Mouse (Mus musculus): ENCODE measurements around the gene Rps6kb2. TPM values are rescaled to one million over a fixed set of nuclear protein-coding genes. Genes with fewer than 3 reads are reported as not detected.
"Not testable (repeated sequence)": the region's sequence is repeated elsewhere in the genome, so short reads cannot be mapped to it uniquely, and the experiment has no call there.

Rps6kb2 gene
- polyA plus RNA-seq, 1 experiment from 2014 or later: 63.3 TPM

DNA sequence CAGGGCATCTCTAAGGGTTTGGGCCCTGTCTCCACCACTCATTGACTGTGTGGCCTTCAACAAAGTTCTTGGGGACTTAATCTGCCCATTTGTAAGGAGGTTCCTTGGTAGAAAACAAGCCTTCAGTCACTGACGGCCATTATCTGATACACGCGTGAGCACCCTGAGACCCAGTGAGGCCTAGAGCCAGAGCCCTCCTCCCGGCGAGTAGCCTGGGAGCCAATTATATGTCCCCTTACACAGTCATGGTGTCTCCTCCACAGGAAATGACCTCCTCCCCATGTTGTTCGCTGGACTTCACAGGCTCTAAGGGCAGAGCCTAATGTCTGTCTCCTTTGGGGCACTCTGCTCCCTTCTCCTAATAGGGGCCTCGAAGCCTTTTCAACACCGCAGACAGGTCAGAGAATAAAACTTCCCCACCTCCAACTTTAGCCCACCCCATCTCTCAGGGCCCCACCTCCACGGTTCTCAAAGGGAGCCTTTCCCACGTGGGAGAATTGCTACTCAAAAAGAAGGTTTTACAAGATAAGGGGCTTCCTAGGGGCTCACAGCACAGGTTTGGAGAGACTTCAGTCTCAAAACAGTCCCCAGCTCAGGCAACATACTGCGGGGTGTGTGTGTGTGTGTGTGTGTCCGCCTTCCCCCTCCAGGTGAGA lies 16.7 kb downstream of the Rps6kb2 start:
- H3K27me3 ChIP-seq: no peaks in the 10 kb centered on the region

GRCm38 (mm10) chr19:4145936-4146335 lies 17.2 kb downstream of the Rps6kb2 start:
- no peak overlapping the region for H3K4me2 ChIP-seq
- peaks cover 11% of the 10 kb centered on the region for H3K36me3 ChIP-seq
- H3K27ac ChIP-seq: no peak overlapping the region
- 0 out of 2 replicates have a peak, but pooled peaks cover 4% of the 10 kb centered on the region for H3K9me3 ChIP-seq
- 91% methylated on average over 5 of the region's 5 CpGs for WGBS
- H3K9ac ChIP-seq (replicated peaks): no peak overlapping the region
- no peak overlapping the region for H3K4me3 ChIP-seq (replicated peaks)
- H3K27me3 ChIP-seq: no peaks in the 10 kb centered on the region
- ATAC-seq (ENCODE audit: insufficient number of reproducible peaks, insufficient read depth, low FRiP score, low TSS enrichment, low read depth): no peak
- H3K4me1 ChIP-seq (replicated peaks): peaks cover 18% of the 10 kb centered on the region

More for the DNA sequence above, 16.7 kb downstream of the Rps6kb2 start:
- H3K27ac ChIP-seq: no peak overlapping the region
- H3K4me2 ChIP-seq: no peak overlapping the region
- H3K9ac ChIP-seq (replicated peaks): no peak overlapping the region
- ATAC-seq (ENCODE audit: insufficient number of reproducible peaks, insufficient read depth, low FRiP score, low TSS enrichment, low read depth): no peak
- peaks cover 17% of the 10 kb centered on the region for H3K36me3 ChIP-seq
- WGBS: 63% methylated on average over 12 of the region's 12 CpGs
- 0 out of 2 replicates have a peak, but pooled peaks cover 4% of the 10 kb centered on the region for H3K9me3 ChIP-seq
- H3K4me3 ChIP-seq (replicated peaks): no peak overlapping the region
- H3K4me1 ChIP-seq (replicated peaks): peaks cover 18% of the 10 kb centered on the region

DNA sequence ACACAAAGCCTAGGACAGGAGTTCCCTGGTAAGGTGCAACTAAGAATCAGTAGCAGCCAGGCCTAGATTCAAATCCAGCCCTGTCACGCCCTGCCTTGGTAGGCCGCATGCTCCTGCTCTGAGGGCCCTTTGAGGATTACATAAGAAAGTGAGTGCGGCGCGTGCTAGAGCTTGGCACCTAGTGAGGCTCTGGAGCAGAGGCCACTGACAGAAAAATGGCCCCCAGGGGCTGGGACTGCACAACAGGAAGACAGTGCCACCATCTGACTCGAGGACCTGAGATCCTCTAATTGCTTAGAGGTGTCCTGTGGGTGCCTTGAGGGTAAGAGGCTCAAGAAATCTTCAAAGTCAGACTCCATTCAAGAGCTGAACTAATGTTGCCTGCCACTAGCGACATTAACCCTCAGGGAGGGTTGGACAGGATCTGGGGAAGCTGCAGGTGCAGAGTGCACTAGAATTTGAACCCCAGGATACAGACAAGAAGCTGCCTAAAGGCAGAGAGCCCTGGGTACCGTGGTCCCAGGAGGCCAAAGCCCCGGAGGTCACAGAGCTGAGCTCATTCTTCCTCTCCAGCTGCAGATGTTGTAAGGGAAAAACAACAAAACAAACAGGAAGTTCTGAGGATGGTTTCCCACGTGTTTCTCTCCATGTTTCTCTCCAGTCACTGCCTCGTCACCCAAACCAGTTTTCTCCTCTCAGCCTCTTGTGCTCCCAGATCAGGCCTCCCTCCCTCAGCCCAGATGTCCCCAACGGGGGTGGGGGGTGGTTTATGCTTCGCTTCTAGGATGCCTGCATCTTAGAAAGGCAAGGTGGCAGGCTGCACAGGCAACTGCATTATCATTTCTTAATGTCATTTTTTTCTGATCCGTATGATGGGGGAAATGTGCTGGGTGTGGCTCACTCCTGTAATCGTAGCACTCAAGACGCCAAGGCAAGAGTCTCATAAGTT lies 18.3 kb downstream of the Rps6kb2 start:
- Histone ChIP-seq H3K27ac (no peak overlapping the region), H3K4me1 (replicated peaks) (peaks cover 17% of the 10 kb centered on the region), H3K4me2 (no peak overlapping the region), H3K36me3 (peaks cover under 1% of the 10 kb centered on the region; the same call in 1 of the 2 replicates), H3K9ac (replicated peaks) (no peak overlapping the region), H3K4me3 (replicated peaks) (no peak overlapping the region), H3K9me3 (0 out of 2 replicates have a peak, but pooled peaks cover 4% of the 10 kb centered on the region), H3K27me3 (no peaks in the 10 kb centered on the region)
- ATAC-seq (ENCODE audit: insufficient number of reproducible peaks, insufficient read depth, low FRiP score, low TSS enrichment, low read depth): no peak
- WGBS: 78% methylated on average over 16 of the region's 16 CpGs

DNA sequence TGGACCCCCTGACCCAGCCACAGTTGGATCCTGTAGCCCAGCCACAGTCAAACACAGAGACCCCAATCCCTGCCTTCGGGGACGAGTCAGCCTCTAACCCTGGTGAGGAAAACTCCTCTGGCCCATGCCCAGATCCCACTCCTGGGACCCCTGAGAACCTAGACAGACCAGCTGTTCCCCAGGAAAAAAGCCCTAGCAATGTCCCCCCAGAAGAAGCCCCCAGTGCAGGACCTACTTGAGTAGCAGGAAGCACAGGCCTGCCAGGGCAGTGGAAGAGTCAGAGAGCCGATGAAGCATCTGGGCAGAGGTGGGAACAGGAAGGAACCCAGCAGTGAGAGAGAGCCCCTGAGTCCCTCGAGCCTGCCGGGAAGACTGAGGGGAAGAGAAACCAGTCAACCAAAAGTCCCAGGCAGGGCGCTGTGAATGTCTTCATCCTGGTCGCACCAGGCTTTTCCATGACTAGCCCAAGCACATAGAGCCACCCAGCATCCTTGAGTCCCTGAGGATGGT lies 19.3 kb downstream of the Rps6kb2 start, which contains the start of gene Cabp4:
TSS of gene Cabp4 (minus strand) at position 275 of the 510 bp plus-strand sequence.
- 81% methylated on average over 7 of the region's 7 CpGs for WGBS
- no peaks in the 10 kb centered on the region for H3K36me3 ChIP-seq
- H3K9me3 ChIP-seq: 0 out of 2 replicates have a peak, but pooled peaks cover 4% of the 10 kb centered on the region
- ATAC-seq (ENCODE audit: insufficient number of reproducible peaks, insufficient read depth, low FRiP score, low TSS enrichment, low read depth): no peak
- no peak within 1 kb of the TSS for H3K9ac ChIP-seq (replicated peaks)
- peaks cover 7% of the 10 kb centered on the region; the same call in 1 of the 2 replicates for H3K4me1 ChIP-seq (replicated peaks)
- no peak within 1 kb of the TSS for H3K27ac ChIP-seq
- H3K4me2 ChIP-seq: no peak within 1 kb of the TSS
- H3K27me3 ChIP-seq: no peaks in the 10 kb centered on the region
- no peak within 1 kb of the TSS for H3K4me3 ChIP-seq (replicated peaks)

DNA sequence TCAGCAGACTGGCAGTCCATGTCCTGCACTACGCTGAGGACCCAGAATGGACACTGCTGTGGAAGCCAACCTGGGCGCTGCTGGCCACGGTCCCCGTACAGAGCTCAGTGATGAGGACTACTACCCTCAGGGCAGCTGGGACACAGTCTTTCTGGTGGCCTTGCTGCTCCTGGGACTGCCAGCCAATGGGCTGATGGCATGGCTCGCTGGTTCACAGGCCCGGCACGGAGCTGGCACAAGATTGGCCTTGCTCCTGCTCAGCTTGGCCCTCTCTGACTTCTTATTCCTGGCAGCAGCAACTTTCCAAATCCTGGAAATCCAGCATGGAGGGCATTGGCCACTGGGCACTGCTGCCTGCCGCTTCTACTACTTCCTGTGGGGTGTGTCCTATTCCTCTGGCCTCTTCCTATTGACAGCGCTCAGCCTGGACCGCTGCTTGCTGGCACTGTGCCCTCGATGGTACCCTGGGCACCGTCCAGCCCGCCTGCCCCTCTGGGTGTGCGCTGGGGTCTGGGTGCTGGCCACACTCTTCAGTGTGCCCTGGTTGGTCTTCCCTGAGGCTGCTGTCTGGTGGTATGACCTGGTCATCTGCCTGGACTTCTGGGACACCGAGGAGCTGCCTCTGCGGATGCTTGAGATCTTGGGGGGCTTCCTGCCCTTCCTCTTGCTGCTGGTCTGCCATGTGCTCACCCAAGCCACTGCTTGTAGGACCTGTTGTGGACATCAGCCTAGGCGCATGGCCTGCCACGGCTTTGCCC lies 20.6 kb downstream of the Rps6kb2 start:
- H3K27me3 ChIP-seq: no peaks in the 10 kb centered on the region
- no peaks in the 10 kb centered on the region for H3K36me3 ChIP-seq
- H3K9me3 ChIP-seq: 0 out of 2 replicates have a peak, but pooled peaks cover 4% of the 10 kb centered on the region
- no peak overlapping the region for H3K4me2 ChIP-seq
- H3K27ac ChIP-seq: no peak overlapping the region
- H3K4me1 ChIP-seq (replicated peaks): 0 out of 2 replicates have a peak, but pooled peaks cover under 1% of the 10 kb centered on the region
- no peak for ATAC-seq (ENCODE audit: insufficient number of reproducible peaks, insufficient read depth, low FRiP score, low TSS enrichment, low read depth)
- no peak overlapping the region for H3K9ac ChIP-seq (replicated peaks)
- H3K4me3 ChIP-seq (replicated peaks): no peak overlapping the region
- 91% methylated on average over 18 of the region's 18 CpGs for WGBS

- H3K36me3 ChIP-seq: no peaks in the 10 kb centered on the region
- H3K9ac ChIP-seq (replicated peaks): no peak overlapping the region
- ATAC-seq (ENCODE audit: insufficient number of reproducible peaks, insufficient read depth, low FRiP score, low TSS enrichment, low read depth): no peak
- no peak overlapping the region for H3K4me3 ChIP-seq (replicated peaks)
- H3K4me2 ChIP-seq: no peak overlapping the region
- H3K27me3 ChIP-seq: no peaks in the 10 kb centered on the region
- no peaks in the 10 kb centered on the region for H3K9me3 ChIP-seq
- WGBS: 78% methylated on average over 6 of the region's 6 CpGs
- H3K4me1 ChIP-seq (replicated peaks): no peaks in the 10 kb centered on the region
- no peak overlapping the region for H3K27ac ChIP-seq
Observed at GRCm38 (mm10) chr19:4140147-4140546, 23.0 kb downstream of the Rps6kb2 start.

DNA sequence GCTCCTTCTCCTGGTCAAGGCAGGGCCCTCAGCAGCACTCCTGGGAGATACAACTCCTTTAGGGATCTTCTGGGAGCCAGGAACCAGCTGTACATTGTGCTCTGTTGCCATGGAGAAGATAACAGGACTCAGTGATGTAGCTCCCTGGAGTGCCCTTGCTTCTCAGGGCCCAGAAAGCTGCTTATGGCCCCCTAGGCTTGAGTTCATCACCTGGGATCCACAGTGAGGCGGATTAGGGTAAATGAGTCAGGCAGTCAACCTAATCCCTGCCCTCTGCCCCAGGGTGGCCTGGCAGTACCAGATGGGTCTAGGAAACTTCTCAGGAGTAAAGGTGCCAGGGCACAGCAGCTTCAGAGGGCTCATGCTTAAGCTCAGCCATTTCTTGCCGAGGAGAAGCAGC lies 23.7 kb downstream of the Rps6kb2 start, which contains the start of gene Gpr152:
TSS of gene Gpr152 (plus strand) at position 342 of the 400 bp plus-strand sequence.
- no peaks in the 10 kb centered on the region for H3K4me1 ChIP-seq (replicated peaks)
- H3K4me2 ChIP-seq: no peak within 1 kb of the TSS
- no peaks in the 10 kb centered on the region for H3K36me3 ChIP-seq
- H3K4me3 ChIP-seq (replicated peaks): no peak within 1 kb of the TSS
- 75% methylated on average over 2 of the region's 2 CpGs for WGBS
- no peak for ATAC-seq (ENCODE audit: insufficient number of reproducible peaks, insufficient read depth, low FRiP score, low TSS enrichment, low read depth)
- no peaks in the 10 kb centered on the region for H3K9me3 ChIP-seq
- H3K9ac ChIP-seq (replicated peaks): no peak within 1 kb of the TSS
- H3K27me3 ChIP-seq: no peaks in the 10 kb centered on the region
- H3K27ac ChIP-seq: no peak within 1 kb of the TSS

DNA sequence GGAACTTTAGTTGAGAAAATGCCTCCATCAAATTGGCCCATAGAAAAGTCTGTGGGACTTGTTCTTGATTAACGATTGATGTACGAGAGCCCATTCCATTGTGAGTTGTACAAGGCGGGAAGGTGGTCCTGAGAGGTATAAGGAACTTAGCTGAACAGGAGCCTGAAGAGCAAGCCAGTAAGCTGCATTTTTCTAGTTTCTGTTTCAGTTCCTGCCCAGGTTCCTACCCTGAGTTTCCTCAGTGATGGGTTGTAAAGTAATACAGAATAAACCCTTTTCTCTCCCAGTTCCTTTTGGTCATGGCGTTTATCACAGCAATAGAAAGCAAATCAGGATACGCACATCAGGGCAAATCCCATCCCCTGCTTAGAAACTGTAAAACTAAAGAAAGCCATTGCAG lies 25.2 kb downstream of the Rps6kb2 start:
- ATAC-seq (ENCODE audit: insufficient number of reproducible peaks, insufficient read depth, low FRiP score, low TSS enrichment, low read depth): no peak
- H3K9ac ChIP-seq (replicated peaks): no peak overlapping the region
- WGBS: 78% methylated on average over 5 of the region's 5 CpGs

GRCm38 (mm10) chr19:4136463-4136862 lies 26.7 kb downstream of the Rps6kb2 start:
- H3K9me3 ChIP-seq: no peaks in the 10 kb centered on the region
- H3K9ac ChIP-seq (replicated peaks): no peak overlapping the region
- ATAC-seq (ENCODE audit: insufficient number of reproducible peaks, insufficient read depth, low FRiP score, low TSS enrichment, low read depth): no peak
- H3K27ac ChIP-seq: no peak overlapping the region
- H3K4me3 ChIP-seq (replicated peaks): no peak overlapping the region
- 78% methylated on average over 5 of the region's 5 CpGs for WGBS
- no peaks in the 10 kb centered on the region for H3K27me3 ChIP-seq
- no peaks in the 10 kb centered on the region for H3K4me1 ChIP-seq (replicated peaks)
- H3K36me3 ChIP-seq: peaks cover 19% of the 10 kb centered on the region
- no peak overlapping the region for H3K4me2 ChIP-seq

More for the DNA sequence above, 25.2 kb downstream of the Rps6kb2 start:
- Histone ChIP-seq H3K9me3 (no peaks in the 10 kb centered on the region), H3K4me2 (no peak overlapping the region), H3K27ac (no peak overlapping the region), H3K4me1 (replicated peaks) (no peaks in the 10 kb centered on the region), H3K4me3 (replicated peaks) (no peak overlapping the region), H3K27me3 (no peaks in the 10 kb centered on the region), H3K36me3 (peaks cover 4% of the 10 kb centered on the region)

- H3K9ac ChIP-seq (replicated peaks); H3K27ac ChIP-seq; H3K4me1 ChIP-seq (replicated peaks); ATAC-seq (ENCODE audit: insufficient number of reproducible peaks, insufficient read depth, low FRiP score, low TSS enrichment, low read depth); H3K4me2 ChIP-seq; H3K27me3 ChIP-seq; H3K9me3 ChIP-seq; H3K4me3 ChIP-seq (replicated peaks): not testable (repeated sequence)
- 24% methylated on average over 8 of the region's 8 CpGs for WGBS
- peaks cover 24% of the 10 kb centered on the region for H3K36me3 ChIP-seq
Observed at GRCm38 (mm10) chr19:4135963-4136345, 27.2 kb downstream of the Rps6kb2 start.

Data from limb, embryonic 12.5 days (tissue).